Mouse (Mus musculus): Measurements from ENCODE around the gene Nt5c1a.

DNA sequence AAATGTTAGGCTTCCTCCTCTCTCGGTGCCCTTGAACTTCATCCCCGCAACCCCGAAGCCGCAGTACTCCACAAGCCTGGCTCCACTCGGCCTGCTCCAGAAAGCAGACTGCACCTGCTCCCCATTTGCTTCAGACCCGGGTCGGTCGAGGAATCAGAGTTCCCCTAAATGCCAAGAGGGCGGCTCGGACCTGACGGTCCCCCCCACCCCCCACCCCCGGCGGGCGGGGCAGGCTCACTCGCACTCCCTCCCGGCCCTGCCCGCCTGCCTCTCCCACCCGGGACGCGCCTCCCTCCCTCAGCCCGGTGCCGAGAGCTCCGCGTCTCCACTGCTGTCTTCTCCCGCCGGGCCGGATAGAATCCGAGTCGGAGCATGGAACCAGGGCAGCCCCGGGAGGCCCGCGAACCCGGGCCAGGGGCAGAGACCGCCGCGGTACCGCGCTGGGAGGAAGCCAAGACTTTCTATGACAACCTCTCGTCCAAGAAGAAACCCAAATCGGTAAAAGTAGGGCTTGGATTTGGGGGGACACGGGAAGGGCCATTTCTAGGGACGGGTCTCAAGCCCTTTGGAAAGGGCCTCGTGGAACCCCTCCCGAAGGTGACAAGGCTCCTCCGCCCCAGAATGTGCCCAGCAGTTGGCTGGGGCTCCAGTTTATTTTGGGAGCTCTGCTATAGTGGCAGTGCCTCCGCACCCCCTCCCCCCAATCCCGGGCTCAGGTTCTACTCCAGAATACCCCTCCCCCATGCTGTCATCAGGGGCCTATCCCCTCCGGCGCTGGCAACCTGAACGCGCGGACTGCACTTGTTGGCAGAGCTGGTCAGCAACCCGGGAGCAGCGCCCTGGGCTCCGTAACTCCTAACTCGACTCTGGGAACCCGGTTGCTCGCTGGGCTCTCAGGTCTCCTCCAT is at the start of gene Nt5c1a:
- TF ChIP-seq CTCF (IDR thresholded peaks at IDR 0.05; ENCODE audit: extremely low read depth, insufficient read length, insufficient replicate concordance, low read depth, low read length) (no peak), POLR2A (IDR thresholded peaks at IDR 0.05; ENCODE audit: low read depth, low read length) (no peak)

Data from small intestine, adult 2 months (tissue).